In genomic region chr10:12474850-12475621, GRCm38 (mm10) we compare ENCODE assay signal across 21 mouse cellular contexts.
DNase-seq lines count a peak whose midpoint lies in the region; ATAC-seq and TF ChIP-seq lines count a peak whose summit lies in the region.
"Had no signal": no experiment of that assay in that cellular context is flagged by ENCODE, and none has a peak within 500 bp of the region (broad histone marks: within the 10 kb centered on the region; RNA-seq: fewer than 3 reads in every experiment).

No protein-coding gene starts in this region.

- no peak for TF ChIP-seq CTCF in forebrain, postnatal 0 days (IDR thresholded peaks at IDR 0.05; ENCODE audit: low read depth)
- TF ChIP-seq CTCF in brain, embryonic 14.5 days (IDR thresholded peaks at IDR 0.05; ENCODE audit: borderline replicate concordance, extremely low read depth, insufficient read depth, insufficient read length): no peak

- no peaks in the 10 kb centered on the region for H3K36me3 ChIP-seq in forebrain, postnatal 0 days (ENCODE audit: insufficient read depth)
- H3K36me3 ChIP-seq in forebrain, embryonic 15.5 days: no peaks in the 10 kb centered on the region
- peaks cover 3% of the 10 kb centered on the region; the same call in 1 of the 2 replicates for H3K36me3 ChIP-seq in embryonic facial prominence, embryonic 15.5 days
- 0 out of 2 replicates have a peak, but pooled peaks cover 3% of the 10 kb centered on the region for H3K36me3 ChIP-seq in limb, embryonic 12.5 days
- H3K36me3 ChIP-seq: liver, embryonic 13.5 days; lung, embryonic 15.5 days; midbrain, embryonic 10.5 days; neural tube, embryonic 12.5 days had no signal

- H3K4me3 ChIP-seq in forebrain, postnatal 0 days (ENCODE audit: low read depth, low read length): no peak overlapping the region
- H3K4me3 ChIP-seq in forebrain, embryonic 15.5 days: no peak overlapping the region
- no peak overlapping the region for H3K4me3 ChIP-seq in embryonic facial prominence, embryonic 15.5 days (replicated peaks)
- no peak overlapping the region for H3K4me3 ChIP-seq in limb, embryonic 12.5 days (replicated peaks)
- H3K4me3 ChIP-seq: forebrain, embryonic 13.5 days; liver, embryonic 13.5 days; lung, embryonic 15.5 days; midbrain, embryonic 10.5 days; neural tube, embryonic 12.5 days had no signal

- no peaks in the 10 kb centered on the region for H3K9me3 ChIP-seq in forebrain, postnatal 0 days (ENCODE audit: low read length)
- H3K9me3 ChIP-seq in forebrain, embryonic 15.5 days: no peaks in the 10 kb centered on the region
- H3K9me3 ChIP-seq in embryonic facial prominence, embryonic 15.5 days (replicated peaks): no peaks in the 10 kb centered on the region
- H3K9me3 ChIP-seq in limb, embryonic 12.5 days: no peaks in the 10 kb centered on the region
- H3K9me3 ChIP-seq: forebrain, embryonic 13.5 days; liver, embryonic 13.5 days; lung, embryonic 15.5 days; midbrain, embryonic 10.5 days; neural tube, embryonic 12.5 days had no signal

- H3K27ac ChIP-seq in forebrain, postnatal 0 days (ENCODE audit: low read depth, low read length): no peak overlapping the region
- no peak overlapping the region for H3K27ac ChIP-seq in forebrain, embryonic 15.5 days (replicated peaks)
- peak overlapping the region; percentile 34; the same call in 1 of the 2 replicates for H3K27ac ChIP-seq in embryonic facial prominence, embryonic 15.5 days (replicated peaks)
- peak overlapping the region; percentile 72 for H3K27ac ChIP-seq in limb, embryonic 12.5 days
- H3K27ac ChIP-seq: forebrain, embryonic 13.5 days; liver, embryonic 13.5 days; lung, embryonic 15.5 days; macrophage; midbrain, embryonic 10.5 days; neural tube, embryonic 12.5 days had no signal

- H3K9ac ChIP-seq in forebrain, postnatal 0 days: no peak overlapping the region
- no peak overlapping the region for H3K9ac ChIP-seq in forebrain, embryonic 15.5 days (replicated peaks)
- no peak overlapping the region for H3K9ac ChIP-seq in embryonic facial prominence, embryonic 15.5 days
- H3K9ac ChIP-seq in limb, embryonic 12.5 days (replicated peaks): no peak overlapping the region
- H3K9ac ChIP-seq: forebrain, embryonic 13.5 days; liver, embryonic 13.5 days; lung, embryonic 15.5 days; neural tube, embryonic 12.5 days had no signal

- H3K4me2 ChIP-seq in forebrain, postnatal 0 days (ENCODE audit: low read depth): no peak overlapping the region
- H3K4me2 ChIP-seq in forebrain, embryonic 15.5 days (replicated peaks): no peak overlapping the region
- H3K4me2 ChIP-seq in embryonic facial prominence, embryonic 15.5 days (replicated peaks): no peak overlapping the region
- H3K4me2 ChIP-seq in limb, embryonic 12.5 days: 0 out of 2 replicates have a peak overlapping the region, but pooled peaks have one; percentile 8
- H3K4me2 ChIP-seq: forebrain, embryonic 13.5 days; liver, embryonic 13.5 days; lung, embryonic 15.5 days; neural tube, embryonic 12.5 days had no signal

- ATAC-seq in forebrain, postnatal 0 days: no peak
- ATAC-seq in forebrain, embryonic 15.5 days (replicated peaks): no peak
- ATAC-seq in embryonic facial prominence, embryonic 15.5 days (ENCODE audit: insufficient number of reproducible peaks, low FRiP score, low TSS enrichment, low read depth): peak; percentile 72; the same call in 1 of the 2 replicates
- ATAC-seq in limb, embryonic 12.5 days (ENCODE audit: insufficient number of reproducible peaks, insufficient read depth, low FRiP score, low TSS enrichment, low read depth): peak; percentile 87
- ATAC-seq: CD4-positive, CD25-positive, alpha-beta regulatory T cell, adult 4 months; forebrain, embryonic 13.5 days; intestine, postnatal 0 days; Patski had no signal

- peak; percentile 9 for DNase-seq in forebrain, postnatal 0 days
- DNase-seq in brain, embryonic 14.5 days (ENCODE audit: low read depth): peak; percentile 21
- DNase-seq in adrenal gland, postnatal 14 days: no peak
- no peak for DNase-seq in gastrocnemius, adult 8-10 months (ENCODE audit: low spot score in 2 of 2)
- DNase-seq: adrenal gland, adult 8-10 months; cerebellum, adult 11 months; cerebellum, postnatal 10 days; heart, postnatal 4 days; liver, embryonic 13.5 days; thymus, postnatal 14 days had no signal

- no peaks in the 10 kb centered on the region for H3K27me3 ChIP-seq in forebrain, postnatal 0 days (ENCODE audit: insufficient read depth, low read length)
- H3K27me3 ChIP-seq in forebrain, embryonic 15.5 days: no peaks in the 10 kb centered on the region
- H3K27me3 ChIP-seq in embryonic facial prominence, embryonic 15.5 days: no peaks in the 10 kb centered on the region
- H3K27me3 ChIP-seq in limb, embryonic 12.5 days: no peaks in the 10 kb centered on the region
- H3K27me3 ChIP-seq: forebrain, embryonic 13.5 days; liver, embryonic 13.5 days; lung, embryonic 15.5 days; neural tube, embryonic 12.5 days; Patski had no signal

- H3K4me1 ChIP-seq in forebrain, postnatal 0 days (ENCODE audit: insufficient read depth): no peaks in the 10 kb centered on the region; the same call in 1 of the 2 replicates
- H3K4me1 ChIP-seq in forebrain, embryonic 15.5 days: no peaks in the 10 kb centered on the region
- no peaks in the 10 kb centered on the region for H3K4me1 ChIP-seq in embryonic facial prominence, embryonic 15.5 days
- peaks cover 8% of the 10 kb centered on the region for H3K4me1 ChIP-seq in limb, embryonic 12.5 days (replicated peaks)
- H3K4me1 ChIP-seq: forebrain, embryonic 13.5 days; liver, embryonic 13.5 days; lung, embryonic 15.5 days; midbrain, embryonic 10.5 days; neural tube, embryonic 12.5 days had no signal

- TF ChIP-seq POLR2A in brain, embryonic 14.5 days (IDR thresholded peaks at IDR 0.05; ENCODE audit: borderline replicate concordance, extremely low read depth, insufficient read depth, insufficient read length, poor library complexity, severe bottlenecking): no peak

- WGBS in forebrain, postnatal 0 days: 56% methylated on average over 14 of the region's 14 CpGs
- WGBS in forebrain, embryonic 15.5 days: 66% methylated on average over 14 of the region's 14 CpGs
- WGBS in embryonic facial prominence, embryonic 15.5 days: 43% methylated on average over 14 of the region's 14 CpGs
- WGBS in limb, embryonic 12.5 days: 42% methylated on average over 14 of the region's 14 CpGs

Comparison
In these comparisons a context has a peak if more than half of its experiments do, and no peak if none do; other contexts are left out.
1. ATAC-seq: peak in embryonic facial prominence, embryonic 15.5 days (single experiment) and limb, embryonic 12.5 days (single experiment); none in forebrain, postnatal 0 days (single experiment) and forebrain, embryonic 15.5 days (single experiment).
2. DNase-seq: peak in forebrain, postnatal 0 days (single experiment) and brain, embryonic 14.5 days (single experiment); none in adrenal gland, postnatal 14 days (single experiment) and gastrocnemius, adult 8-10 months (0 of 2).
3. H3K27ac ChIP-seq: peak in embryonic facial prominence, embryonic 15.5 days (single experiment) and limb, embryonic 12.5 days (single experiment); none in forebrain, postnatal 0 days (single experiment) and forebrain, embryonic 15.5 days (single experiment).